Mouse (Mus musculus): Measurements from ENCODE around the gene Rsrc2. TPM values are rescaled to one million over a fixed set of nuclear protein-coding genes. Genes with fewer than 3 reads are reported as not detected.
"Not testable (repeated sequence)": the region's sequence is repeated elsewhere in the genome, so short reads cannot be mapped to it uniquely, and the experiment has no call there.

The Rsrc2 gene
- polyA plus RNA-seq (2012; rRNA removed): 1.9 and 6.0 TPM in 2 replicates

DNA sequence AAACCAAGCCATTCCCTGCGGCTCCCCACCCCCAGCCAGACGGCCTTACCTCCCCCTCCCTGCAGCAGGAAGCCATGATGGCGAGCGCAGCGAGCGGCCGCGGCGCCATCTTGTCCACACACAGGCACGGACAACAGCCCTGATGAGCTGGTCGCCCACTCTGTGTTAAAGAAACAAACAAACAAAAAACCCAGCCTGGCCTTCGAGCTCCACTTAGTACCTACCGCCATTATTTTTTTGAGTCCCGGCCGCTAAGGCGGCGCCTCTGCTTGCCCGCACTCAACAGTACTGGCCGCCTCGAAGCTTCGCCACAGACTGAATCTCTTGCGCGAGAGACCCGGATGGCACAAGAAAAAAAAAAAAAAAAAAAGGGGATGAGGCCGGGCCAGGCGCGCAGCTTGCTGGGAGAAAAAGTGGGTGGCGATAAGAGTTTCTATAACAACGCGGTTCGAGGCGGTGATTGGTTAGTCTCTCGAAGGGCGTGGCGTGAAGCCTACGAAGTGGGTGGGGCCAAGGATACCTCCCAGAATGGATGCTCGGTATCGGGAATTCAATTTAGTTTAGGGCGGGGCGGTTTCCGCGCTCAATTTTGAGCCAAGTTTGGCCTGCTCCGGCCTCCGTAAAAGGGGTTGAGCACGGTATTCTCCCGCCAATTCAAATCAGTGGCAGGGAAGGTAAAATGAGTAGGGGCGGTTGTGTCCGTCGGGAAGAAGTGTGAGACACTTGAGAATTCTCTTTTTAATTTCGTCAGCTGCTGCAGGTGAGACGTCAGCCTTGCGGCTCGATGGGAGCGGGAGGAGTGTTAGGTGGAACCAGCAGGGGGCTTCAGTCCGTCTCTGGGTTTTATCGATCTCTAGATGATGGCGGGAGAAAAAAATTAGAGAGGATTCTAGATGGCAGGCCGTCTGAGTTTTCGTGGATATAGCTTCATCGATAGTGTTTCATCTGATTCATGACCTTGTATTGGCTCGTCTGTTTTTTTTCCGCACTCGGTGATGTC, at the start of gene Rsrc2, which contains the start of gene Kntc1:
TSS of gene Rsrc2 (minus strand) at position 350 of the 1,000 bp plus-strand sequence.
TSS of gene Kntc1 (plus strand) at position 652 of the 1,000 bp plus-strand sequence.
- peak within 1 kb of the TSS; percentile 93 for H3K4me3 ChIP-seq (ENCODE audit: low read depth, low read length)
- H3K36me3 ChIP-seq (ENCODE audit: control insufficient read depth, insufficient read depth, low read length): peaks cover 8% of the 10 kb centered on the region
- TF ChIP-seq CTCF (IDR thresholded peaks at IDR 0.05; ENCODE audit: extremely low read depth, insufficient read length, insufficient replicate concordance, low read depth, low read length) (peak; percentile 25; the same call in 1 of the 2 replicates), POLR2A (IDR thresholded peaks at IDR 0.05; ENCODE audit: low read depth, low read length) (peak; percentile 98)
- peaks cover 4% of the 10 kb centered on the region; the same call in 1 of the 2 replicates for H3K4me1 ChIP-seq (ENCODE audit: control insufficient read depth, insufficient read depth, insufficient read length, low read length)
- no peaks in the 10 kb centered on the region for H3K27me3 ChIP-seq (ENCODE audit: control insufficient read depth, insufficient read depth, low read length)
- H3K27ac ChIP-seq (ENCODE audit: insufficient read depth, low read depth, low read length): peak within 1 kb of the TSS; percentile 98
- WGBS: under 1% methylated on average over 63 of the region's 63 CpGs

DNA sequence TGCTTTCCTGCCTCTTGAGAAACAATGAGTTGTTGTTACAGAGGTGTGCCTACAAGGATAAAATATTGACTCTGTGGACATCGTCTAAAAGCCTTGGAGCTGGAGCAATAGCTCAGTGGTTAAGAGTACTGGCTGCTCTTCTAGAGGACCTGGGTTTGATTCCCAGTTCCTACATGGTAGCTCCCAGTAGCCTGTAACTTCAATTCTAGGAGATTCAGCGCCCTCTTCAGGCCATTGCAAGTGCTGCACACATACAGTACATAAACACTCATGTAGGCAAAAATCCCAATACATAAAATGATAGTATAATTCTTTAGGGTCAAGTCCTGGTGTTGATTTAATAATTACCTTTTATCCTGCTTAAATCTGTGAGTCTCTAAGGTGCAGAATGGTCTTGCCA, 43.9 kb upstream of the Rsrc2 start:
- TF ChIP-seq POLR2A (IDR thresholded peaks at IDR 0.05; ENCODE audit: low read depth, low read length) (no peak), CTCF (IDR thresholded peaks at IDR 0.05; ENCODE audit: extremely low read depth, insufficient read length, insufficient replicate concordance, low read depth, low read length) (no peak)
- WGBS: 89% methylated on average over 2 of the region's 2 CpGs
- no peaks in the 10 kb centered on the region for H3K4me1 ChIP-seq (ENCODE audit: control insufficient read depth, insufficient read depth, insufficient read length, low read length)
- no peak overlapping the region for H3K27ac ChIP-seq (ENCODE audit: insufficient read depth, low read depth, low read length)
- H3K4me3 ChIP-seq (ENCODE audit: low read depth, low read length): no peak overlapping the region
- H3K36me3 ChIP-seq (ENCODE audit: control insufficient read depth, insufficient read depth, low read length): peaks cover 4% of the 10 kb centered on the region; the same call in 1 of the 2 replicates
- no peaks in the 10 kb centered on the region for H3K27me3 ChIP-seq (ENCODE audit: control insufficient read depth, insufficient read depth, low read length)

DNA sequence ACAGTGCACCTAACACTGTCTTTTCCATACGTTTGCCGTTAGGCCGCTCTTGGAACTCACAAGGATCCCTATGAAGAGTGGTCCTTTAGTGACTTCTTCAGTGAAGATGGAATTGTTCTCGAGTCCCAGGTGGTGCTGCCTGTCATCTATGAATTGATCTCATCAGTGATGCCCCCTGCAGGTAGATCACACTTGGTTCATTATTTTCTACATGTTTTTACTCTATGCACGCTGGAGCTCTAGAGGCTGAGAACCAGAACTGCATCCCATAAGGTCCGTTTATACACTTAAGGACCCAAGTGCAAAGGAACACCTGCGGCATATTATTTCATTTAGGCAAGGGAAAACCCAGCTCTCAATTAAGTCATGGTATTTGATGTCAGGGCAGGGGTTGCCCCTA, 39.8 kb upstream of the Rsrc2 start:
- H3K4me1 ChIP-seq (ENCODE audit: control insufficient read depth, insufficient read depth, insufficient read length, low read length): no peaks in the 10 kb centered on the region
- 92% methylated on average over 7 of the region's 7 CpGs for WGBS
- TF ChIP-seq POLR2A (IDR thresholded peaks at IDR 0.05; ENCODE audit: low read depth, low read length): no peak
- no peak for TF ChIP-seq CTCF (IDR thresholded peaks at IDR 0.05; ENCODE audit: extremely low read depth, insufficient read length, insufficient replicate concordance, low read depth, low read length)

DNA sequence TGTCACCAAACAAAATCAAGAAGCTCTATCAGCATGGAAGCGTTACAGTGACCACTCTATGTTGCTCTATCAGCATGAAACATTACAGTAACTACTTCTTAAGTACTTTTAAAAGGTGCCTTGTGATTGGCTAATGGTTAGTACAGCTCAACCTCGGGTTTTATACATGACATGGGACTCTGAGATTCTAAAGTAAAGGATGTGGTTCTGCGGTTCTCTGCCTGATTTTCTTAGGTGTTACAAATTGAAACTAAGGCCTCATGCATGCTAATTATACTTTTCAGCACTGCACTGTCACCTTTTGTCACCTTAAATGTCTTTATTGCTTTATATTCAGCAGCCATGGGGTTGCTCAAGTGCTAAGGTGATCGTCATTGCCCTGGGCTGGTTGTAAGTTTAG, 32.6 kb upstream of the Rsrc2 start:
- peaks cover 2% of the 10 kb centered on the region; the same call in 1 of the 2 replicates for H3K36me3 ChIP-seq (ENCODE audit: control insufficient read depth, insufficient read depth, low read length)
- H3K4me1 ChIP-seq (ENCODE audit: control insufficient read depth, insufficient read depth, insufficient read length, low read length): no peaks in the 10 kb centered on the region
- 88% methylated on average over 4 of the region's 4 CpGs for WGBS
- TF ChIP-seq POLR2A (IDR thresholded peaks at IDR 0.05; ENCODE audit: low read depth, low read length) (no peak), CTCF (IDR thresholded peaks at IDR 0.05; ENCODE audit: extremely low read depth, insufficient read length, insufficient replicate concordance, low read depth, low read length) (no peak)
- H3K27me3 ChIP-seq (ENCODE audit: control insufficient read depth, insufficient read depth, low read length): no peaks in the 10 kb centered on the region
- H3K4me3 ChIP-seq (ENCODE audit: low read depth, low read length): no peak overlapping the region
- H3K27ac ChIP-seq (ENCODE audit: insufficient read depth, low read depth, low read length): no peak overlapping the region

More for the DNA sequence above, 39.8 kb upstream of the Rsrc2 start:
- peaks cover 1% of the 10 kb centered on the region; the same call in 1 of the 2 replicates for H3K36me3 ChIP-seq (ENCODE audit: control insufficient read depth, insufficient read depth, low read length)
- no peaks in the 10 kb centered on the region for H3K27me3 ChIP-seq (ENCODE audit: control insufficient read depth, insufficient read depth, low read length)
- H3K4me3 ChIP-seq (ENCODE audit: low read depth, low read length): no peak overlapping the region
- H3K27ac ChIP-seq (ENCODE audit: insufficient read depth, low read depth, low read length): no peak overlapping the region

DNA sequence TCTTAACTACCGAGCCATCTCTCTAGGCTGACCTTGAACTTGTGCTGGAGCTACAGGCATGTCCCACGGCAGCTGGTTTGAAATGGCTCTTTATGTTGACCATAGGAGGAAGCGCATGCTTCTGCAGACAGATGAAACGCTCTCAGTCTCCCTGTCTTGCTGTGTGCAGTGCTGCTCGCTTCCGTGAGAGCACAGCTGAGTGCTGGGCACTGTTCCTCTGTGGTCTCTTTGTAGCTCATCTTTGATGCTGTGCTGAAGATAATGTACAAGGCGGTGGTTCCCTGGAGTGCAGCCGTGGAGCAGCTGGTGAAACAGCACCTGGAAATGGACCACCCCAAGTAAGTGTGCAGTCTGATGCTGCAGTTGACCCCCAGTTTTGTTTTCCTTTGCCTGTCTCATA, 31.5 kb upstream of the Rsrc2 start:
- Histone ChIP-seq H3K27ac (ENCODE audit: insufficient read depth, low read depth, low read length) (no peak overlapping the region), H3K4me3 (ENCODE audit: low read depth, low read length) (no peak overlapping the region), H3K27me3 (ENCODE audit: control insufficient read depth, insufficient read depth, low read length) (no peaks in the 10 kb centered on the region), H3K4me1 (ENCODE audit: control insufficient read depth, insufficient read depth, insufficient read length, low read length) (no peaks in the 10 kb centered on the region), H3K36me3 (ENCODE audit: control insufficient read depth, insufficient read depth, low read length) (peaks cover 8% of the 10 kb centered on the region; the same call in 1 of the 2 replicates)
- no peak for TF ChIP-seq POLR2A (IDR thresholded peaks at IDR 0.05; ENCODE audit: low read depth, low read length)
- TF ChIP-seq CTCF (IDR thresholded peaks at IDR 0.05; ENCODE audit: extremely low read depth, insufficient read length, insufficient replicate concordance, low read depth, low read length): no peak
- WGBS: 89% methylated on average over 8 of the region's 8 CpGs

DNA sequence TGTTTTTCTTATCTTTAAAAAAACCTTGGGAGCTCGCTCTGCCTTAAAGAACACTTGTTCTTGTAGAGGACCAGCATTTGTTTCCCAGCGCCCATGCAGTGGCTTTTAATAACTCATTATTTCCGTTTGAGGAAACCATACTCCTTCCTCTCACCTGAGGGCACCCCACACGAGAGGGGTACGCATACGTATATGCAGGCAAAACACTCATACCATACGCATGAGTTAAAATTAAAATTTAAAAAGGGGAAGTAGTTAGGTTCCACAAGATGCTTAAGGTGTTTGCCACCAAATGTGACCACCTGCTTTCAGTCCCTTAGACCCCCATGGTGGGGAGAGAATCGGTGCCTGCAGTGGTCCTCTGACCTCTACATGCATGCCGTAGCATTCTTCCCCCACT, 24.2 kb upstream of the Rsrc2 start:
- Histone ChIP-seq H3K27me3 (ENCODE audit: control insufficient read depth, insufficient read depth, low read length) (no peaks in the 10 kb centered on the region), H3K4me1 (ENCODE audit: control insufficient read depth, insufficient read depth, insufficient read length, low read length) (no peaks in the 10 kb centered on the region), H3K27ac (ENCODE audit: insufficient read depth, low read depth, low read length) (no peak overlapping the region), H3K4me3 (ENCODE audit: low read depth, low read length) (no peak overlapping the region), H3K36me3 (ENCODE audit: control insufficient read depth, insufficient read depth, low read length) (0 out of 2 replicates have a peak, but pooled peaks cover 8% of the 10 kb centered on the region)
- WGBS: 89% methylated on average over 9 of the region's 9 CpGs
- TF ChIP-seq POLR2A (IDR thresholded peaks at IDR 0.05; ENCODE audit: low read depth, low read length) (no peak), CTCF (IDR thresholded peaks at IDR 0.05; ENCODE audit: extremely low read depth, insufficient read length, insufficient replicate concordance, low read depth, low read length) (no peak)

DNA sequence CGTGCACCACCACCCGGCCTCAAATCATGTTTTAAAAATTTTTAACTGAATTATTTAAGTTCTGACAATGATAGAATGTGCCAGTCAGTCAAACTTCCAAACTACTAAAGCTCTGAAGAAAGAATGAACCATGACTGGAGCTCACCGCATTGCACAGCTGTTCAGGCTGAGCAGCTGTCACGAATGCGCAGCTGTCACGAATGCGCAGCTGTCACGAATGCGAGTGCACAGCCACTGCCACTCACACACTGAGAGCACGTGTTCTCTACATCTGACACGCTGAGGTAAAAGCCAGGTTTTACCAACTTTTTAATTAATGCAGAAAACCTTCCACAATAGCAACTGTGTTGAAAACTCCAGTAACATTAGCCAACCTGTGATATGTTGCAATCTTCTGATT, 17.2 kb upstream of the Rsrc2 start:
- not testable (repeated sequence) for H3K27ac ChIP-seq (ENCODE audit: insufficient read depth, low read depth, low read length); H3K4me3 ChIP-seq (ENCODE audit: low read depth, low read length); H3K4me1 ChIP-seq (ENCODE audit: control insufficient read depth, insufficient read depth, insufficient read length, low read length); H3K36me3 ChIP-seq (ENCODE audit: control insufficient read depth, insufficient read depth, low read length); H3K27me3 ChIP-seq (ENCODE audit: control insufficient read depth, insufficient read depth, low read length)
- 94% methylated on average over 11 of the region's 11 CpGs for WGBS
